Mouse (Mus musculus): ENCODE measurements around the gene Atp23. TPM values are rescaled to one million over a fixed set of nuclear protein-coding genes. Genes with fewer than 3 reads are reported as not detected.

The Atp23 gene
- polyA plus RNA-seq, 1 experiment from 2014 or later, result 16.7 TPM

DNA sequence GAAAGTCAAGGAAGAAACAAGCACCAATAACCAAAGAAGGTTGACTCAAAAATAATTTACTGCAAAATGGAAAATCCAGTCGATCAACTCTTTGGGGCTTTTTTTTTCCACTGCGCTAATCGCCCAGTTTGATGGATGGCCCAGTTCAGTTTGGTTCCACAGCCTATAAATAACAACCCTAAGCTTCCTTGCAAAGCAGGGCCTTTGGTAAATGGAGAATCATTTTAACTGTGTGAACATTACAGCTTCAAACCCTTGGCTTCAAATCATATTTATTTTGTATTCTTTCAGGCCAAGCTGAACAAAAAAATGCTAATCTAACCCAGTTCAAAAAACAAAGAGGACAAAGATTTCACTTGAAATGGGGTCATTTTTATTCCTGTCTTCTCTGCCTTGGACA lies 78.7 kb downstream of the Atp23 start:
- Histone ChIP-seq H3K36me3 (ENCODE audit: control insufficient read depth, insufficient read depth, low read length) (no peaks in the 10 kb centered on the region), H3K9ac (replicated peaks; ENCODE audit: low read depth, low read length) (no peak overlapping the region), H3K27me3 (ENCODE audit: control insufficient read depth, insufficient read depth, low read length) (no peaks in the 10 kb centered on the region), H3K27ac (ENCODE audit: low read depth, low read length) (no peak overlapping the region), H3K4me1 (ENCODE audit: control insufficient read depth, insufficient read depth, low read length) (no peaks in the 10 kb centered on the region), H3K4me3 (ENCODE audit: low read depth, low read length) (no peak overlapping the region), H3K9me3 (ENCODE audit: control insufficient read depth, low read length) (no peaks in the 10 kb centered on the region), H3K4me2 (ENCODE audit: low read depth, low read length) (no peak overlapping the region)
- ATAC-seq (ENCODE audit: low read depth), result no peak
- 61% methylated on average over 3 of the region's 3 CpGs for WGBS

Other genes with a start within 250 kb of the Atp23 start
- gene Ctdsp2, start 77.4 kb upstream of the Atp23 start, polyA plus RNA-seq (2014; fragmentation: Nextera tagmentation; extraction: Ambion mirVana), result 15.1 and 27.9 TPM in 2 replicates
- 0.15 and 27.1 TPM in 2 replicates for gene Avil, start 99.4 kb upstream of the Atp23 start, polyA plus RNA-seq (2014; fragmentation: Nextera tagmentation; extraction: Ambion mirVana)
- 60.1 and 64.6 TPM in 2 replicates for gene Tsfm, start 129.5 kb upstream of the Atp23 start, polyA plus RNA-seq (2014; fragmentation: Nextera tagmentation; extraction: Ambion mirVana)
- 24.1 and 24.6 TPM in 2 replicates for gene Mettl1, start 140.1 kb upstream of the Atp23 start, polyA plus RNA-seq (2014; fragmentation: Nextera tagmentation; extraction: Ambion mirVana)
- 0.15 and 0.21 TPM in 2 replicates for gene Eef1akmt3, start 140.2 kb upstream of the Atp23 start, polyA plus RNA-seq (2014; fragmentation: Nextera tagmentation; extraction: Ambion mirVana)
- gene Cyp27b1, start 146.9 kb upstream of the Atp23 start, polyA plus RNA-seq (2014; fragmentation: Nextera tagmentation; extraction: Ambion mirVana), result 0.14 TPM in 1 of 2 replicates, not detected in the other
- gene March9, start 158.8 kb upstream of the Atp23 start, polyA plus RNA-seq (2014; fragmentation: Nextera tagmentation; extraction: Ambion mirVana), result 9.7 and 13.2 TPM in 2 replicates
- gene Cdk4, start 162.2 kb upstream of the Atp23 start, polyA plus RNA-seq (2014; fragmentation: Nextera tagmentation; extraction: Ambion mirVana), result 657 and 756 TPM in 2 replicates
- 91.1 and 93.6 TPM in 2 replicates for gene Tspan31, start 168.9 kb upstream of the Atp23 start, polyA plus RNA-seq (2014; fragmentation: Nextera tagmentation; extraction: Ambion mirVana)
- gene Agap2, start 173.9 kb upstream of the Atp23 start, polyA plus RNA-seq (2014; fragmentation: Nextera tagmentation; extraction: Ambion mirVana), result 4.7 and 10.6 TPM in 2 replicates
- gene Os9, start 219.8 kb upstream of the Atp23 start, polyA plus RNA-seq (2014; fragmentation: Nextera tagmentation; extraction: Ambion mirVana), result 65.7 and 92.8 TPM in 2 replicates